Mouse (Mus musculus) heart, adult 9 months (tissue): ENCODE data around the gene Dbndd2.

Source experiments
- DNase-seq, 2 experiments: peaks; one replicate each; pipeline ENCODE4 v3.0.0; 2022; ENCODE audit warnings: low spot score in 2 of 2

Gene Dbndd2

GRCm38 (mm10) chr2:164500511-164500910, 14.6 kb downstream of the Dbndd2 start:
- no peak for DNase-seq

GRCm38 (mm10) chr2:164504919-164505318, 19.0 kb downstream of the Dbndd2 start:
- DNase-seq, result no peak

- DNase-seq, result no peak
Measured at GRCm38 (mm10) chr2:164505619-164506347, 19.9 kb downstream of the Dbndd2 start.

GRCm38 (mm10) chr2:164507811-164508210, 21.9 kb downstream of the Dbndd2 start:
- no peak for DNase-seq

DNA sequence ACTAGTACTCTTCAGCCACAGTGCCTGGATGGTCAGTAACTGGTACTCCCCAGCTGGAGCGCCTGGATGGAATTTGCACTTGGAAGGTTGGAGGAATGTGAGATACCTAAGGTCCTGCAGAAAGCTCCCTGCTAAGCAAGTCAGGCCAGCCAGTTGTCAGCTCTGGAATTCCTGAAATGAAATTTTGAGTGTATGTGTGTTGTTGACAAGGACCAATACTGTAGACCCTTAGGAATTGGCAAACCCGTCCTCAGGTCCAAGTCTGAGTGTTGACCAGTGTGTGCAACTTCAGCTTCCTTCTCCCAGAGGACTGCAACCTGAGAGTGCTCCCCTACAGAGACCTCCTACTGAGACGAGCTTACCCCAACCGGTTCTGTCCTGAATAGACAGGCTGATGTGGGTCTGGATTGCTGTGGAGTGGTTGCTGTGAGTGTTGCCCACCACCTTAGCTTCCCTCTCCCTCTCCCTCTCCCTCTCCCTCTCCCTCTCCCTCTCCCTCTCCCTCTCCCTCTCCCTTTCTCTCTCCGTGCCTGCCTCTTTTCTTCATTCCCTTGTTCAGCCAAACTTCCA, 24.8 kb downstream of the Dbndd2 start:
- DNase-seq, result no peak

- peak; percentile 26 to 52 for DNase-seq
Measured at GRCm38 (mm10) chr2:164512121-164512909, 26.4 kb downstream of the Dbndd2 start.

DNA sequence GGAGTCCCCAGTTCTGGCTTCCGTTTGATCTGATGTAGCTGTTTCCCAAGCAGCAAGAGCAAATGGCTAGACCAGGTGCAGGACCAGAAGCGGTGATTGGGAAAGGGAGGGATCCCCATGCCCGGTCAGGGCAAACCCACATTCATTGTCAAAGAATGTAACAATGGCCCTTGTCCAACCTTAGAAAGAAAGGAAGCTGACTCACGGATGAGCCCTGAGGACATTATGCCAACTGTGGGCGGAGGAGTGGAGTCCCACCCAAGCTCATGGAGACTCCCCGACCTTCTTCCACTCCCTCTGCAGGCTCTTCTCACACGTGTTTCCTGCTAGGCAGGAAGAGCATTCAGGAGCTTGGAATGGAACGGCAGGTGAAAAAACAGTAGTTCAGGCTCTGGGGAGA, 27.5 kb downstream of the Dbndd2 start:
- DNase-seq, result peak; percentile 76 to 89

GRCm38 (mm10) chr2:164514916-164515315, 29.0 kb downstream of the Dbndd2 start:
- DNase-seq, result no peak

DNA sequence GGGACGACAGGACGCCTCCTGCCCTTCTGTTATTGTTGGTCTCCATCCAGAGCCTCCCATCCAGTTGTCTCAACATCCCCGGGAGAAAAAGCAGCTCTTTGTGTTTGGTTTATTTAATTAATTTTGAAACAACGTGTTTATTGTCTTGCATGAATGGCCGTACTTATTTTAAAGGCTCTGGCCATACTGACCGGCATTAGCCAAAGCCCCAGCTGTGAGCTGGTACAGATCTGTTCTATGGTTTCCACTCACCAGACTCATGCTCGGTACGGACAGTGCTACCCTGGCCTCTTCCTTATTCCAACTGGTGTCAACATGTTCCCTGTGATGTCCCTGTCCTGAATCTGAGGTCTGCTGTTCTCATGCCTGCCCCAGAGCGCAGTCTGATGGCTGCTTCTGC, 30.0 kb downstream of the Dbndd2 start:
- no peak for DNase-seq

GRCm38 (mm10) chr2:164516592-164516991, 30.7 kb downstream of the Dbndd2 start:
- DNase-seq, result no peak

DNA sequence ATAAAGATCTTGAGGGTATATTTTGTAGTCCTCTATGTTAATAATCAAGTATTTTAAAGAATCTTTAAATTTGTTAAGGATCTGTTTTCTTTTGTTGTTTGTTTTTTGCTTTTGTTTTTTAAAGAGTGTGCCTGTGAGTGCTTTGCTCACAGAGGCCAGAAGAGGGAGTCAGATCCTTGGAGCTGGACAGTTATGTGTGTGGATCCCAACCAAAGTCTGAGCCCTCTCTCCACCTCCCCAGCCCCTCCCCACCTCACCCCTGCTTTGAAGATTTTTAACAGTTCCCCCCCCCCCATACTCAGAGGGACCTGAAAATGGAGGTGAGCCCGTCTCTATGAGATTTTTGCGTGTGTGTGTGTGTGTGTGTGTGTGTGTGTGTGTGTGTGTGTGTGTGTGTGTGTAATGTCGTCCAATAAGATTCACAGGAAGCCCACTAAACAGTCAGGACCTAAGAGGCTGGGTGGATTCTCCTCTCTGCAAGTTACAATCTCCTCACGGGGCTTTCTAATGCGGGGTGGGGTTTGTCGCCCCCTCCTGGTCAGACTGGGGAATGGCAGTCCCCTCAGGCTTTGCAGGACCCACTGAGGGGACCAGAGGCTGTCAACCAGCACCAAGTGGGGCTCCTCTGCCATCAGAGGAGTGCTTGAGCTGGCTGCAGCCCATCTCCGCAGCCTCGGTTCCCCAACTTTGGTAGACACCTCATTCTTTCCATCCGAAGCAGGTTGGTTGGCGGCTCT, 31.7 kb downstream of the Dbndd2 start:
- peak; percentile 55 to 64 for DNase-seq

DNA sequence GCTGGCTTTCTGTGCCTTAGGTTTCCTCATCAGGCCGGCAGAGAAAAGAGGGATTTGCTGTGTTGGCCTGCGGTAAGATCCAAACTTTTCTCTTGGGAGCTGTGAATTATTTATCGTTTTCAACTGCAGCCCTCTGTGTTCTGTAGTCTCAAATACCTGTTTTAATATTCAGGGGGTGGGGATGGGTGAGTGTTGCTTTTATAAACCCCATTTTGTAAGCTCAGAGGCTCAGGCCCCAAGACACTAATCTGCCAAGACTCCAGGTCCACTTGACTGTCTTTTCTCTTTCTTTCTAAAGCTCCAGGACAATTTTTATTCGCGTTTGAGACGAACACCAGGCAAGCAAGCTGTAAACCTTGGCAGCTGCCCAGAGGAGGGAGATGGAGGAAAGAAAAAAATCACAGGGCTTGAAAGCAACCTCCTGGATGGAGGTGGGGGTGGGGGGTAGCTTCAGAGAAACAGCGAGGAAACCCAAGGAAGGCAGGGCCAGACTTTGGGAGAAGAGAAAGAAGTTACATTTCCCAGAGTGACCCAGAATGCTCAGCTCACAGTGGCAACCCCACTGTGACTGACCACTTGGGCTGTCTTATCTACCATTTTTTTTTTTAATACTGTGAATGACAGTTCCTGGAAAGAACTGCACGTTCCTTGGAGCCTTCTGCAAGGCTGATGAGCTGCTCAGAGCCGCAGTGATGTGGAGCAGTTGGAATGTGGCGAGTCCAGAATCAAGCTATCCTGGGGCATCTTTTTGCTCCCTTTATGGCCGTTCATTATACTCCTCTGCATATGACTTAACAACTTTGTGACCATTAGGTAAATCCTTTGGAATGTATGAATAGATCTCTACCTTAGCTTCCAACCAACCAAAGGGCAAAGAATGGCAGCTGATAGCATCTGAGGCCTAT, 32.6 kb downstream of the Dbndd2 start:
- no peak for DNase-seq

DNA sequence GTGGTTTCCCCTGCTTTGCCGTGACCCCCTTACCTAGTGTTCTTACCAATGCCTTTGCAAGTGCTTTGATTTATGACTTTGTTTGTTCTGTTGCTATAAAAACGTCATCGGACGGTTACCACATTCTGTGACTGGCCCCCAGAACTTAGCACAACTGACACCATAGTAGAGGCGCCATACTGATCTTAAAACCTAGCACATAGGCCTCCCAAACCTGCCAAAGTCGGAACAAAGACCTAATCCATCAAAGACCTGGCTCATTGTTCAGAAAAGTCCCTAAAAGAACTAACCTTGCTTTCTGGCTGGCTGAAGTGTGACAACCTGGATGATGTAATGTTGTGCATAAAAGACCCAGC, 33.2 kb downstream of the Dbndd2 start:
- no peak for DNase-seq

DNA sequence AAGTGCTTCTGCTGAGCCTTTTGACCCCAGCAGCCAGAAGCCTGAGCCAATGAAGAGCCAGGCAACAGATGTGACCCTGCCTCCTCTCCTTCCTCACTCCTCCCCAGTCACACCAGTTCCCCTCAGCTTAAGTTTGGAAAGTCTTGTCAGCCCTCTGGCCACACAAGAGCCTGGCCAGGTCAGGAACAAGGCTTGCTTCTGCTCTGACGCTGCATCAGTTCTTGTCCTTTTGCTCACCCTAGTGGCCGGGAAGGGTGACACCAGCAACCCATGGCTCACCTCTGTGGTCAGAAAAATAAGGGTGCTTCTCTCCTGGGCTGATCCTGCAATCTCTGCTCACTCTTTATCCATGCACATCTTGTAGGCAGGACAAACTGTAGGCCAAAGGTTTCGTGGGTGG, 34.9 kb downstream of the Dbndd2 start:
- DNase-seq, result peak in 1 of 2 experiments; percentile 43

GRCm38 (mm10) chr2:164521841-164522240, 35.9 kb downstream of the Dbndd2 start:
- no peak for DNase-seq

- DNase-seq, result no peak
Measured at GRCm38 (mm10) chr2:164522280-164522679, 36.4 kb downstream of the Dbndd2 start.

- no peak for DNase-seq
Measured at GRCm38 (mm10) chr2:164523301-164523773, 37.4 kb downstream of the Dbndd2 start.

GRCm38 (mm10) chr2:164528557-164528956, 42.7 kb downstream of the Dbndd2 start:
- no peak for DNase-seq

- peak; percentile 28 to 49 for DNase-seq
Measured at GRCm38 (mm10) chr2:164531169-164531568, 45.3 kb downstream of the Dbndd2 start.

GRCm38 (mm10) chr2:164534315-164534714, 48.4 kb downstream of the Dbndd2 start:
- no peak for DNase-seq

DNA sequence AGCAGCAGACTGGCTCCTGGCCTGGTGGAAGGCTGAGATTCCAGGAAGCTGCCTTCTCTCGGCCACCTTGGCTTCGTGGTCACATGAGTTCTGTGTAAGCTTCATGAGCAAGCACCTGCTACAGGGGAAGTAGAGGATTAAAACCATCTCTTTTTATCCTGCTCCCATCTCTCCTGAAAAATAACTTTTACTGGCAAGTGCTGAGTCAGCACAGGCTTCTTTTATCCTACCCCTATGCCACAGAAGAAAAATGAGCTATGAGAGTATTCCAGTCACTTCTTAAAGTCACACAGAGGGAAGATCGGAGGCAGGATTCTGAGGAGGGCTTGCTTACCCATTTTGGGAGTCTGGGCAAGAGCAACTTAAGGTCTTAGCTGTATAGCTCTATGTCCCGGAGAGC, 51.1 kb downstream of the Dbndd2 start:
- DNase-seq, result no peak
